Mouse (Mus musculus) intestine, postnatal 0 days (tissue): ENCODE measurements at regions not wholly inside any gene's neighbourhood (a gene's known extent, or its start where the extent isn't known, plus 50 kb on each side); places are given as distances from the start of the nearest gene placed in this dataset.

Experiments used
- ATAC-seq: fragments of 200-750 bp; cut with Nextera tagmentation; 2 replicates; pipeline ENCODE4 v1.8.0; 2017; ENCODE audit warnings: mild to moderate bottlenecking, moderate TSS enrichment, moderate library complexity
- H3K27ac ChIP-seq: fragments of 300-500 bp; sonication (generic); 2 replicates; pipeline ENCODE4 v1.5.1; 2014; ENCODE audit warnings: mild to moderate bottlenecking, low read depth, low read length, moderate library complexity
- H3K27me3 ChIP-seq: fragments of 300-500 bp; sonication (generic); replicated peaks from 2 replicates; pipeline ENCODE4 v1.6.1; 2014; ENCODE audit warnings: low read length, mixed read lengths; ENCODE audit not compliant: control insufficient read depth, insufficient read depth
- H3K36me3 ChIP-seq: fragments of 300-500 bp; sonication (generic); 2 replicates; pipeline ENCODE4 v1.6.1; 2014; ENCODE audit warnings: mild to moderate bottlenecking, moderate library complexity; ENCODE audit not compliant: control insufficient read depth, insufficient read depth
- H3K4me1 ChIP-seq: fragments of 300-500 bp; sonication (generic); replicated peaks from 2 replicates; pipeline ENCODE4 v1.6.1; 2014; ENCODE audit warnings: antibody characterized with exemption, low read length, mixed read lengths; ENCODE audit not compliant: control insufficient read depth, insufficient read depth
- H3K4me2 ChIP-seq: fragments of 300-500 bp; sonication (generic); replicated peaks from 2 replicates; pipeline ENCODE4 v1.6.1; 2014; ENCODE audit warnings: low read depth, mild to moderate bottlenecking, moderate library complexity
- H3K4me3 ChIP-seq: fragments of 300-500 bp; sonication (generic); 2 replicates; pipeline ENCODE4 v1.5.1; 2014; ENCODE audit warnings: low read depth, low read length
- H3K9ac ChIP-seq: fragments of 300-500 bp; sonication (generic); 2 replicates; pipeline ENCODE4 v1.6.1; 2014; ENCODE audit warnings: mild to moderate bottlenecking, low read depth, low read length
- H3K9me3 ChIP-seq: fragments of 300-500 bp; sonication (generic); 2 replicates; pipeline ENCODE4 v1.6.1; 2016; ENCODE audit warnings: mixed run types; ENCODE audit not compliant: control insufficient read depth
- CTCF ChIP-seq: sonication (generic); IDR thresholded peaks from 2 replicates; pipeline ENCODE4 v1.5.1; 2016; ENCODE audit warnings: low read depth, mild to moderate bottlenecking, control low read depth, antibody characterized with exemption, moderate library complexity
- WGBS: fragments of 180-500 bp; shearing (Covaris S2); extraction: QIAGEN DNeasy Blood & Tissue Kit; methylation state at CpG from one replicate; pipeline ENCODE4 v1.1.7; 2014; 5-methylcytosine and 5-hydroxymethylcytosine counted together

DNA sequence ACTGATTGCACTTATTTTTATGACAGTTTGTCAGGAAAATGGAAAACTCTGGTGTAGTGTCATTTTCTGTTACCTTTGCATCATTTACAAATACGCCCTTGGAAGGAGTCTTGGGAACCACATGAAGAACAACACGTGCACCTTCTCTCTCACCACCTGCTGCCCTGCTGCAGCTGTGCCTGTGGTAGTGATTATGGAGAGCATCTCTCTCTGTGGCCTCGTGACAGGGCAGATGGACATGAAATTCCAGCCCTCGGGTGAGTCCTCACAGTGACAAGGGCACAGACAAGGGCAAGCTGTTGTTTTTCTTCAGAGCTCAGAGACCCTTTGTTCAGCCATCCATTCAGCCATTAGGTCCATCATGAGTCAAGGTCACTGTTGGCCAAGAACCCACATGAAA is 276.8 kb upstream of the Tas2r119 start:
- Histone ChIP-seq H3K4me1 (no peaks in the 10 kb centered on the region), H3K9ac (no peak overlapping the region), H3K27me3 (no peaks in the 10 kb centered on the region), H3K4me3 (no peak overlapping the region), H3K36me3 (no peaks in the 10 kb centered on the region), H3K27ac (no peak overlapping the region), H3K4me2 (no peak overlapping the region), H3K9me3 (no peaks in the 10 kb centered on the region)
- no peak for TF ChIP-seq CTCF
- 82% methylated on average over 4 of the region's 4 CpGs for WGBS
- ATAC-seq = no peak

DNA sequence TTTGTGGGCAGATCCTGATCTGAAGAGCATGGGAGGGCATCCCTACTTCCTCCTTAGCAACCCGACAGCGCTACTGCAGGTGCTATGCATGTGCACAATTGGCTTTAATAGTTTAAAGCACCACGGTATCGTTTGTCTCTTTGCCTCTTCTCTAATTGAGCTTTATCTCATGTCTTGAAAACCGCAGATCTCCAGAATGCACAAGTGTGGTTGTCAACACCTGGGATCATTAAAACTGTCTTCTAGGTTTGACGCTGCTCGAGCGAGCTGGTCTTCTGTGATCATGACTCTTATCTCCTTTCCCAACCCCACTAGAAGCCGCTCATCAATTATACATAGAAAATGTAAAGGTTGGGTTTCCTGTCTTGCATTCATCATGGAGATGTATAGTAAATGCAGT is 268.7 kb upstream of the Tas2r119 start:
- H3K27ac ChIP-seq = no peak overlapping the region
- no peak overlapping the region for H3K9ac ChIP-seq
- H3K27me3 ChIP-seq = no peaks in the 10 kb centered on the region
- no peak for ATAC-seq
- no peaks in the 10 kb centered on the region for H3K4me1 ChIP-seq
- TF ChIP-seq CTCF = no peak
- H3K4me2 ChIP-seq = no peak overlapping the region
- no peak overlapping the region for H3K4me3 ChIP-seq
- no peaks in the 10 kb centered on the region for H3K9me3 ChIP-seq
- 87% methylated on average over 9 of the region's 9 CpGs for WGBS
- no peaks in the 10 kb centered on the region for H3K36me3 ChIP-seq

DNA sequence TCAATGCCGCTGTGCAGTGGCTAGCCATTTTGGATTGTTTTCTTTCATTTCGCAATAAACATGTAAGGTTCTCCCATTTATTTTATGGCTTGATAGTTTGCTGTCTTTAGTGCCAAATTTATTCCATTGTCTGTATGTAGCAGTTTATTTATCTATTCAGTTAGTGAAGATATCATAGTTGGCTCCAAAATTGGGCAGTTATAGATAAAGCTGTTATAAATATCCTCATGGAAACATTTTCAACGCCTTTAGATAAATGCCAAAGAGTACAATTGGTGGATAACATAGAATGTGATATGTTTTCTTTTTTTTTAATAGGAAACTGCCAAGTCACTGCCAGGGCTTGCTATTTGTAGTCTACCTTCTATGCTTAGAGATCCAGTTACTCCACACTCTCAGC is 265.1 kb upstream of the Tas2r119 start:
- Histone ChIP-seq H3K27ac (no peak overlapping the region), H3K27me3 (no peaks in the 10 kb centered on the region), H3K4me2 (no peak overlapping the region), H3K9ac (no peak overlapping the region), H3K4me1 (no peaks in the 10 kb centered on the region), H3K4me3 (no peak overlapping the region), H3K9me3 (no peaks in the 10 kb centered on the region), H3K36me3 (no peaks in the 10 kb centered on the region)
- WGBS = 88% methylated on average over 3 of the region's 3 CpGs
- TF ChIP-seq CTCF = no peak
- no peak for ATAC-seq

DNA sequence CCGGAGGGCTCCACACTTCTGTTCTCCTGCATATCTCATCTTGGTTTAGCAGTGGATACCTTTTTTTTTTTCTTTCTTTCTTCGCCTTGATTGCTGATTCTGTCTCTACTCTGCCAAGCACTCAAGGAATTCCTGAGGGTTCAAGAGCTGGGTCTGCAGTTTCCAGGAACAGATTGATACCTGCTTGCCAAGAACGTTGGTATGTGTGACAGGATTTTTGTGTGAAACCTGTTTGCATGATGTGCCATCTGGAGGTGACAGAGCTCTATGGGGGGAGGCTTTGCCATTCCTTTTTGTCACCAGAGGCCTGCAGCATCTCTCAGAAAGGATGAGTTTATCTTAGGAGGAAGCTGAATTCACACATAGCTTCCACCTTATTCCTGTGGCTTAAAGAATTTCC is 255.6 kb upstream of the Tas2r119 start:
- no peaks in the 10 kb centered on the region for H3K4me1 ChIP-seq
- WGBS = 72% methylated on average over 3 of the region's 3 CpGs
- H3K4me2 ChIP-seq = no peak overlapping the region

DNA sequence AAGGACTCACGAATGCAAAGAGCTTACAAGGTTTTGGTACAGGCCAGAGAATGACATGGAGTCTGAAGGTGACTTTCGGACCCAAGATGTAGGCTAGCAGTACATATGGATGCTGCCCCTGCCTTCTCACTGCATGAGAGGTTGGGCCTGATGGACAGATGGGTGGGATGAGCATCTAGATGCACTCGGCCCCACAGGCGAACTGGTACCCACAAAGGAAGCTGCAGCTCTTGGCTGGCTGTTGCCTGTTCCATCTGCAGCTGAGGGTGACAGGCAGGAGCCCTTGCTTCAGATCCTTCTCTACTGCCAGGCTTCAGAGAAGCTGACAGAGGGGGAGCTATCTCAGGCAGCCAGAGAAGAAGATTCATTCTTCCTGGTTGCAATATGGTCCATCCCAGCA is 216.8 kb upstream of the Tas2r119 start:
- Histone ChIP-seq H3K36me3 (no peaks in the 10 kb centered on the region), H3K9ac (no peak overlapping the region), H3K4me2 (no peak overlapping the region), H3K27me3 (no peaks in the 10 kb centered on the region), H3K4me1 (no peaks in the 10 kb centered on the region), H3K27ac (no peak overlapping the region), H3K9me3 (no peaks in the 10 kb centered on the region), H3K4me3 (no peak overlapping the region)
- ATAC-seq = no peak
- TF ChIP-seq CTCF = no peak
- 90% methylated on average over 4 of the region's 4 CpGs for WGBS

More for the DNA sequence above, 255.6 kb upstream of the Tas2r119 start:
- no peak for TF ChIP-seq CTCF
- Histone ChIP-seq H3K9me3 (no peaks in the 10 kb centered on the region), H3K27ac (no peak overlapping the region), H3K36me3 (no peaks in the 10 kb centered on the region), H3K27me3 (no peaks in the 10 kb centered on the region), H3K4me3 (no peak overlapping the region), H3K9ac (no peak overlapping the region)
- ATAC-seq = no peak

DNA sequence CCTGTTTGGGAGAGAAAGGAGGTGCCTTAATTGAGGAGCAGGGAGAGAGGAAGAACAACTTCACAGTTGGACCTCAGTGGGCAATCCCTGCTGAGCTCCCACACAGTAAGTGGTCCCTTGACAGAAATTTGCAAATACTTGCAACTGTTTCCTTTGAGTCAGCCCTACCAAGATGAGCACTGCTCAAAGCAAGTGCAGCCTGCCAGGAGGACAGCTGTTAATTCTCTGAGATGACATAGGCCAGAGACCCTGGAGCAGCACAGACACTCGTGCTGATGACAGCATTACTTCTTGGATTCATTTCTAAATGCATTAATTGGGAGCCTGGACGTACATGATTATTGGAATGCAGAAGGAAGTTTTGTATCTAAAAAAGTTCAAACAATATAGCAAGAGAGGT is 215.1 kb upstream of the Tas2r119 start:
- ATAC-seq = no peak
- Histone ChIP-seq H3K36me3 (no peaks in the 10 kb centered on the region), H3K9ac (no peak overlapping the region), H3K4me3 (no peak overlapping the region), H3K27ac (no peak overlapping the region), H3K27me3 (no peaks in the 10 kb centered on the region), H3K4me1 (no peaks in the 10 kb centered on the region), H3K4me2 (no peak overlapping the region), H3K9me3 (no peaks in the 10 kb centered on the region)
- 50% methylated on average over 2 of the region's 2 CpGs for whole genome bisulfite sequencing
- no peak for TF ChIP-seq CTCF

DNA sequence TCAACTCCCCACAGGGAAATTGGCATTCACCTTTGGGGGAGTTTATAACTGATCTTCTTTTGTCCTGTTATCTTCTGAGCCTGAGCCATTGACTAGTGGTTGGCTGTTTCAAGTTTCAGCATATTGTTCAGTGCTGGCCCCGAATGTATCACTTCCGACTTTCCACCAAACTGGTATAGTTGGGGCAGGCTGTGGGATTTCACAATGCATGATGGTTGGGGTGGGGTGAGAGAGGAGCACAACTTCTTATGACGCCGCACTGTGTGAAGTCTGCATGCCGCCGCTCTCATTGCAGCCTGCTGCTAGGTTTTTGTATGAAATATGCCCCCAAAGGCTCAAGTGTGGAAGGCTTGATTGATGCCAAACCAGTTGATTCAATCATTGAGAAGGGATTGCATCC is 212.2 kb upstream of the Tas2r119 start:
- Histone ChIP-seq H3K9me3 (no peaks in the 10 kb centered on the region), H3K9ac (no peak overlapping the region), H3K4me3 (no peak overlapping the region), H3K27ac (no peak overlapping the region), H3K4me2 (no peak overlapping the region), H3K4me1 (no peaks in the 10 kb centered on the region), H3K36me3 (no peaks in the 10 kb centered on the region), H3K27me3 (no peaks in the 10 kb centered on the region)
- ATAC-seq = no peak
- 95% methylated on average over 6 of the region's 6 CpGs for WGBS
- TF ChIP-seq CTCF = no peak
